19 mouse cellular contexts compared by ENCODE assay signal in genomic region chr14:58617656-58618055, GRCm38 (mm10).
A peak's percentile ranks its signal among the peaks of the same experiment; 100 is the strongest.
DNase-seq lines count a peak whose midpoint lies in the region; ATAC-seq and TF ChIP-seq lines count a peak whose summit lies in the region.
"Had no signal": no experiment of that assay in that cellular context is flagged by ENCODE, and none has a peak within 500 bp of the region (broad histone marks: within the 10 kb centered on the region; RNA-seq: fewer than 3 reads in every experiment).

No protein-coding gene starts in this region.

- H3K9me3 ChIP-seq in hindbrain, embryonic 14.5 days (ENCODE audit: control insufficient read depth, low read length): 0 out of 2 replicates have a peak, but pooled peaks cover 2% of the 10 kb centered on the region
- H3K9me3 ChIP-seq in hindbrain, embryonic 12.5 days (replicated peaks): no peaks in the 10 kb centered on the region
- H3K9me3 ChIP-seq: embryonic facial prominence, embryonic 15.5 days; forebrain, embryonic 10.5 days; midbrain, embryonic 15.5 days; stomach, embryonic 15.5 days had no signal

- no peak for ATAC-seq in hindbrain, embryonic 14.5 days (ENCODE audit: low FRiP score)
- no peak for ATAC-seq in hindbrain, embryonic 12.5 days (ENCODE audit: low FRiP score)
- ATAC-seq: liver, postnatal 0 days; midbrain, embryonic 15.5 days had no signal

- no peaks in the 10 kb centered on the region for H3K4me1 ChIP-seq in hindbrain, embryonic 14.5 days (replicated peaks; ENCODE audit: control insufficient read depth, insufficient read depth, low read length)
- H3K4me1 ChIP-seq in hindbrain, embryonic 12.5 days: no peaks in the 10 kb centered on the region
- H3K4me1 ChIP-seq: embryonic facial prominence, embryonic 15.5 days; forebrain, embryonic 10.5 days; midbrain, embryonic 15.5 days; stomach, embryonic 15.5 days had no signal

- H3K4me3 ChIP-seq in gastrocnemius, adult 2 months: no peak overlapping the region
- no peak overlapping the region for H3K4me3 ChIP-seq in hindbrain, embryonic 14.5 days (replicated peaks; ENCODE audit: low read length)
- H3K4me3 ChIP-seq in hindbrain, embryonic 12.5 days: no peak overlapping the region
- H3K4me3 ChIP-seq: embryonic facial prominence, embryonic 15.5 days; forebrain, embryonic 10.5 days; midbrain, embryonic 15.5 days; stomach, embryonic 15.5 days had no signal

- no peak overlapping the region for H3K27ac ChIP-seq in gastrocnemius, adult 2 months
- H3K27ac ChIP-seq in hindbrain, embryonic 14.5 days: no peak overlapping the region
- no peak overlapping the region for H3K27ac ChIP-seq in hindbrain, embryonic 12.5 days
- H3K27ac ChIP-seq: embryonic facial prominence, embryonic 15.5 days; forebrain, embryonic 10.5 days; midbrain, embryonic 15.5 days; stomach, embryonic 15.5 days had no signal

- peak; percentile 40 for DNase-seq in gastrocnemius, adult 2 months
- DNase-seq in gastrocnemius, adult 8-10 months (ENCODE audit: low spot score in 2 of 2): no peak
- DNase-seq in left cerebral cortex, adult 18-20 months (ENCODE audit: low spot score in 2 of 2): peak; percentile 1 to 9
- DNase-seq in left cerebral cortex, postnatal 4 days: no peak
- peak; percentile 9 for DNase-seq in urinary bladder, postnatal 14 days (ENCODE audit: low spot score)
- no peak for DNase-seq in urinary bladder, adult 2 months (ENCODE audit: low spot score)
- DNase-seq in hindbrain, embryonic 14.5 days (ENCODE audit: low spot score): no peak
- DNase-seq: adrenal gland, postnatal 10 days; B cell, adult 2 months; cerebellum, adult 8-10 months; heart, adult 18-20 months; heart, postnatal 4 days; liver; liver, postnatal 0 days had no signal

- no peak overlapping the region for H3K4me2 ChIP-seq in hindbrain, embryonic 14.5 days (replicated peaks)
- no peak overlapping the region for H3K4me2 ChIP-seq in hindbrain, embryonic 12.5 days (replicated peaks)
- H3K4me2 ChIP-seq: embryonic facial prominence, embryonic 15.5 days; midbrain, embryonic 15.5 days; stomach, embryonic 15.5 days had no signal

- H3K9ac ChIP-seq in hindbrain, embryonic 14.5 days: no peak overlapping the region
- no peak overlapping the region for H3K9ac ChIP-seq in hindbrain, embryonic 12.5 days
- H3K9ac ChIP-seq: embryonic facial prominence, embryonic 15.5 days; liver, postnatal 0 days; midbrain, embryonic 15.5 days; stomach, embryonic 15.5 days had no signal

- 84% methylated on average over 10 of the region's 10 CpGs for WGBS in hindbrain, embryonic 14.5 days
- WGBS in hindbrain, embryonic 12.5 days: 80% methylated on average over 10 of the region's 10 CpGs

- H3K36me3 ChIP-seq in hindbrain, embryonic 14.5 days (replicated peaks; ENCODE audit: control insufficient read depth, insufficient read depth): no peaks in the 10 kb centered on the region
- no peaks in the 10 kb centered on the region for H3K36me3 ChIP-seq in hindbrain, embryonic 12.5 days
- H3K36me3 ChIP-seq: embryonic facial prominence, embryonic 15.5 days; forebrain, embryonic 10.5 days; midbrain, embryonic 15.5 days; stomach, embryonic 15.5 days had no signal

- intact Hi-C loops in gastrocnemius, adult 2 months (cut with DNase I): no loop called here
- intact Hi-C loops in left cerebral cortex, postnatal 4 days (cut with DNase I): no loop called here

- no peaks in the 10 kb centered on the region for H3K27me3 ChIP-seq in hindbrain, embryonic 14.5 days (ENCODE audit: control insufficient read depth, insufficient read depth, low read length)
- H3K27me3 ChIP-seq in hindbrain, embryonic 12.5 days: no peaks in the 10 kb centered on the region
- H3K27me3 ChIP-seq: embryonic facial prominence, embryonic 15.5 days; midbrain, embryonic 15.5 days; stomach, embryonic 15.5 days had no signal

- TF ChIP-seq CTCF in gastrocnemius, adult 2 months (IDR thresholded peaks at IDR 0.05): no peak

Comparison
In these comparisons a context has a peak if more than half of its experiments do, and no peak if none do; other contexts are left out.
1. DNase-seq: peak in gastrocnemius, adult 2 months (single experiment), left cerebral cortex, adult 18-20 months (2 of 2) and urinary bladder, postnatal 14 days (single experiment); none in gastrocnemius, adult 8-10 months (0 of 2), left cerebral cortex, postnatal 4 days (single experiment), urinary bladder, adult 2 months (single experiment) and hindbrain, embryonic 14.5 days (single experiment).